Mouse (Mus musculus) gastrocnemius, adult 18-20 months (tissue): ENCODE measurements around the gene Tfip11. TPM values are rescaled to one million over a fixed set of nuclear protein-coding genes. Genes with fewer than 3 reads are reported as not detected.

Experiments
- DNase-seq: peaks from one replicate; pipeline ENCODE4 v3.0.0; 2021; ENCODE audit warnings: low spot score
- total RNA-seq, 2 experiments: library from RNA; stranded (reverse); gene quantifications; 2 replicates each; pipeline ENCODE4 v1.2.3; 2021

Tfip11 gene
- total RNA-seq, 2 experiments from 2014 or later, result 13.0 to 13.2 TPM

GRCm38 (mm10) chr5:112359520-112359919 is 33.4 kb downstream of the Tfip11 start:
- DNase-seq, result no peak

DNA sequence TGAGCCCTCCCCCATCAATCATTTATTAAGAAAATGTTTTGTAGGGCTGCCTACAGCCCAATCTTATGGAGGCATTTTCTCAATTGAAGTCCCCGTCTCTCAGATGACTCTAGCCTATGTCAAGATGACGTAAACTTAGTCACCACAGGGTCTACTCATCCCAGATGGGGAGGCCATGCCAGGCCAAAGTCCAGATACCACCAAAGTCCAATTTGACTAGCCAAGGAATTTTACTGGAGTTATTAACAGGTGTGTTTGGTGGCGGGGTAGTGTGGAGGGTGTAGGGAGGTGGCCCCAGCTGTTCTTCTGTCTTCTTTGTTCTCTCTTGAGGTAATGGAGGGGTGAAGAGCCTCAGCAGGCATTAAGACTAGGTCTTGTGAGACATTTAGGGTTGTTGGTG is 33.9 kb downstream of the Tfip11 start:
- no peak for DNase-seq

DNA sequence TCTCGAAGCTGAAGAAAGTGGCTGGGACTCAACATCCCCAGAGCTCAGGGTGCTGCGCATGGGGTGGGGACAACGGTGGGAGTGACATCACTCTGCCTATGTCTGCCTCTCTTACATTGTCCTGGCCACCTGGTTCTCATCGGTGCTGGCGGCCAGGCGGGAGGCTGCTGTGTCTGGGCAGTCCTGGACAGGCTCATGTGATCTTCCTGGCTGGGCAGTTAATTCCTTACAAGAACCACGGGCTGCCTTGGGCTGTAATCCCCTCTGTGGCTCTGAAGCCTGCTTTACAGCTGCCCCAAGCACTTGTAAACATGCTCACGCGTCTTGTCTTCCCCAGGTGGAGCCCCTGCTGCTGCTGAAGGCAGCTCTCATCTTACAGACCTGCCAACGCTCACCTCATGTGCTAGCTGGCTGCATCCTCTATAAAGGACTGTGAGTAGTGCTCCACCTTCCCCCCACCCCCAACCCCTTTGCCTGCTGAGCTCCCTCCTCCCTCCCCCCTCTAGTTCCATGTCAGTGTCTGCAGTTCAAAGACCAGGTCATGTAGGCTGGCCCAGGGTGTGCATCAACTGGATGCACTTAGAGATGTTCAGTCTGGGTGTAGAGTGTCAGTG is 38.1 kb downstream of the Tfip11 start:
- DNase-seq, result no peak

DNA sequence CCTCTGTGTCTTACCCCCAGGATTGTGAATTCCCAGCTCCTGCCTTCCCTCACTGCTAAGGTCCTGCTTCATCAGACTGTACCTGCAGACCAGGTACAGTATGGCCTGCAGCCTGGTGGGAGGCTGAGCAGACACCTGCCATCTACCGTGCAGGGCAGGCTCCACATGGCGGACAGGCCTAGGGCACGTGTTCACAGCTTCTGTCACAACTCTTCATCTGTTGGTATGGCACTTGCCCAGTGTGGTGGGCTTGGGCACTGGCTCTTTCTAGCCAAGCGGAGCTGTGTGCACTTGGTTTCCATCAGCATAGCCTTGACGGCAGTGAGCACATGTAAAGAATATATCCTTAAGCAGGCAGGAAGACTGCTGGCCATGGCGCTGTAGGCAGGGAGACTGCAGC is 40.7 kb downstream of the Tfip11 start:
- DNase-seq, result no peak

DNA sequence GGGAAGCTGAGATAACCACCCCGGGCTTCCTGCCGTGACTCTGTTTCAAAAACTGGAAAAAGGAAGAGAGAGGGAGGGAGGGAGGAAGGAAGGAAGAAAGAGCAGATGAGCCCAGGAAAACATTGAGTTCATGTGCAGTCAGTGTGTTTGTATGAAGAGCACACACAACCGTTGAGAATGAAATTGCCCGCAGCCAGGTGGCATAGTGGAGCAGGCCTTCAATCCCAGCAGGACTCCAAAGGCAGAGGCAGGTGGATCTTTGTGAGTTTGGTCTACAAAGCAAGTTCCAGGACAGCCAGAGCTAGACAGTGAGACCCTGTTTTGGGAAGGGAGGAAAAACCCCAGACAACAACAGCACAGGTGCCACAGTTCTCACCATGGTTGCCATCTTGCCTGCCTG is 41.2 kb downstream of the Tfip11 start:
- no peak for DNase-seq

- DNase-seq, result no peak
These were observed 41.8 kb downstream of the Tfip11 start for GRCm38 (mm10) chr5:112367929-112368328.

DNA sequence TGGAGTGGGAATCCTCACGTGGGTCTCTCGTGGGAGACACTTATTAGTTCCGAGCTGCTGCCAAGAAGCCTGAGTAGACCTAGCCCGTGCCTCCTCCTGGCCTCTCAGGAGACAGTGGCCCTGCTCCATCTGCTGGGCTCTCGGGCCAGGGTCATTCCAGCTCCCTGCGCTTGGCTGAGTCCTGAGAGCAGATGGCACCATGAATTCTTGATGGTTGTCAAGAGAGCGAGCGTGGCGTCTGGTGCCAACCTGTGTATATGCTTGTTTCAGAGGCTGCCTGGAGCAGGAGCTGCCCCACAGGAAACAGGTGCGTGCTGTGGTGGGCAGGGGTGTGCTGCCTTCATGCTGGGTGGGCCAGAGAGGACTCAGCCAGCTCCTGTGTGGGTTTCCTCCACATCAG is 42.5 kb downstream of the Tfip11 start:
- no peak for DNase-seq

GRCm38 (mm10) chr5:112369326-112369725 is 43.2 kb downstream of the Tfip11 start:
- no peak for DNase-seq

GRCm38 (mm10) chr5:112370236-112370813 is 44.2 kb downstream of the Tfip11 start:
- DNase-seq, result no peak

- no peak for DNase-seq
These were observed 45.8 kb downstream of the Tfip11 start for GRCm38 (mm10) chr5:112371933-112372332.

GRCm38 (mm10) chr5:112376111-112376510 is 50.0 kb downstream of the Tfip11 start:
- DNase-seq, result no peak

DNA sequence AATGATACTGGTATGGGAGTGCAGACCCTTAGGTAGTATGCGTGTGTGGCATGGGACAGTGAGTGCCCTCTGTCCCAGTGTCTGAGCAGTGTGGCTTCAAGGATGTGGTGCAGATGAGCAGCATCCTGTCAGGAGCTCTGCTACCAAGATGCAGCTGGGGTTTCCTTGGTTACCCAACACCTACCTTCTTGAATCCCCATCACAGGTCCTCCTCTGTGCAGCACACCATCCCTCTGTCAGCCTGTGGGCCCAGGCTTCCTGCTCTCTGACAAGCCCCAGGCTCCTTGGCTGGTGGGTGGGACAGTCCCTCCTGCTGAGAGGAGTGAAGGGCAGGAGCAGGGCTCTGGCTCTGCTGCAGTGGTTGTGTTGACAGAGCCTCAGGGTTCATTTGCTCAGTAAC is 51.2 kb downstream of the Tfip11 start:
- DNase-seq, result no peak

GRCm38 (mm10) chr5:112378716-112379115 is 52.6 kb downstream of the Tfip11 start:
- DNase-seq, result no peak

DNA sequence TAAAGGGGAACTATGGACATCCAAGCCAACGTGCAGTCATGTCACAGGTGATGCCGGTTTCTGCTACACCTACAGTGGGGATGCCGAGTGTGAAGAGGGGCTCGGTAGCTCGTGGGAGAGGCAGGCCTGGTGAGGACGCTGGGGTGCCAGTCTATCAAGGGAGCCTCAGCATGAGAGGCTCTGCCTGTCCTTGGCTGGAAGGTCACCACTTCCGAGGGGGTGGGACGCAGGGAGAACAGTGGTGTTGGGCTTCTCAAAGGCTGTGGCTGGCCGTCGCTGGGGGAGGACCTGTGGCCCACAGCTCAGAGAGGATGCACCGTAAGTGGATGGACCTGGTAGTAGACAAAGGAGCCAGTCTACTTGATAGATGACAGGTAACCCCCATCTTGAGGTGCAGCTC is 55.0 kb downstream of the Tfip11 start:
- DNase-seq, result no peak

GRCm38 (mm10) chr5:112382042-112382441 is 55.9 kb downstream of the Tfip11 start:
- no peak for DNase-seq

GRCm38 (mm10) chr5:112382641-112383330 is 56.6 kb downstream of the Tfip11 start:
- DNase-seq, result peak; percentile 69

DNA sequence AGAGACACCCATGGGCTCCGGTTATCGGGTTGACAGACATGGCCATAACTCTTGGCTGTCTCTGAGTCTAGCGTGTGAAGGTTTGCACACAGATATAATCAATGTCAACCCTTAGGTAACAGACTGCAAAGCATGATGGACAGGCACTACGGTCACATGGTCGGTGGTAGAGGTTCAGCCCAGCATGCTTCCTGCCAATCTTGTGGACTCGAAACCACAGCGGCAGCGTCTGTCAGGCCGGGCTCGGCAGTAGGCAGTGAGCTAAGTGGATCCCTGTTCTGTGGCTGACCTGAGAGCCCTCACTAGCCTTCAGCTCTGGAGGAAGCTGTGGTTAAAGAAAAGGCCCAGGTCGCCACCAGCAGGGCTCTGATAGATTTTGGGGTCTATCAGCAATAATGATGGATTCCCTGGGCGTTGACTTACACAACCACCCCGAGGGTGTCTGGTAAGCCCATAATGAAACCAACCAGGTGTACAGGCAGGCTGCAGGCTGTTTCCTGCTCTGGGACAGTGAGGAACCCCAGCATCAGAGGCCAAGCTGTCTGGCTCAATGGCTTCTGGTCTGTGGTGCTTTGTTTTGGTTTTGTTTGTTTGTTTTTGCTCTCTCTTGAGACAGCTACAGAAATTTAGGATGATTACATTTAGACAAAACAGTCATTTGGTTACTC is 58.8 kb downstream of the Tfip11 start:
- DNase-seq, result no peak

DNA sequence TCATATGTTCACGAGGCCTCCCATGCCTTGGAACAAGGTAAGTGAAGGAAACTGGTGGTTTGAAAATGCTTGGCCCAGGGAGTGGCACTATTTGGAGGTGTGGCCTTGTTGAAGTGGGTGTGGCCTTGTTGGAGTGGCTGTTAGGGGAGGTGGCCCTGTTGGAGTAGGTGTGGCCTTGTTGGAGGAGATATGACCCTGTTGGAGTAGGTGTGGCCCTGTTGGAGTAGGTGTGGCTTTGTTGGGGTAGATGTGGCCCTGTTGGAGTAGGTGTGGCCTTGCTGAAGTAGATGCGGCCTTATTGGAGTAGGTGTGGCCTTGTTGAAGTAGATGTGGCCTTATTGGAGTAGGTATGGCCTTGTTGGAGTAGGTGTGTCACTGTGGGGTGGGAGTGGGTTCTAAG is 59.8 kb downstream of the Tfip11 start:
- no peak for DNase-seq
